10 mouse cellular contexts compared by ENCODE assay signal in the genomic region with DNA sequence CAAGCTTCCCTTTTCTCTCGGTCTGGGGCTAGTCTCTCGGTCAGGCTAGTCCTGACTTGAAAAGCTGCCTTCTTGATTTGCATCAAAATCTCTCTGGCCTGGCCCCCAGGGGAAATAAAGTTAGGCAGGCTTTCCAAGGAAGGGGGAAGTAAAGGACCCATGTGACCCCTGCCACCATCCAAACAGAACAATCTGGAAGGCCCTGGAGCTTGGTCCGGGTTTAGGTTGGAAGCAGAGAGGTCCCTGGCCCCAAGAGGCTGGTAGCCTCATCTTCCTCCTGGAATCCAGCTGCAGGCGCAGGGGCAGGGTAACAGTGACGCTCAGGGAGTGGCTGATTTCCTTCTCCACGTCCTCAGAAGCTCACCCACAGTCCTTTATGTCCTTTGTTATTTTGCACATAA. TPM values are rescaled to one million over a fixed set of nuclear protein-coding genes. Genes with fewer than 3 reads are reported as not detected.
A peak's percentile ranks its signal among the peaks of the same experiment; 100 is the strongest.
DNase-seq lines count a peak whose midpoint lies in the region; ATAC-seq and TF ChIP-seq lines count a peak whose summit lies in the region.
"Had no signal": no experiment of that assay in that cellular context is flagged by ENCODE, and none has a peak within 500 bp of the region (broad histone marks: within the 10 kb centered on the region; RNA-seq: fewer than 3 reads in every experiment).

No protein-coding gene starts in this region.

- H3K4me1 ChIP-seq in forebrain, embryonic 15.5 days: peaks cover 32% of the 10 kb centered on the region
- peaks cover 15% of the 10 kb centered on the region; the same call in 1 of the 2 replicates for H3K4me1 ChIP-seq in forebrain, embryonic 11.5 days (replicated peaks; ENCODE audit: control insufficient read depth, insufficient read depth, low read length)
- peaks cover 2% of the 10 kb centered on the region for H3K4me1 ChIP-seq in embryonic fibroblast, embryonic 13.5 days (ENCODE audit: control insufficient read depth, insufficient read depth, low read length)
- peaks cover 9% of the 10 kb centered on the region for H3K4me1 ChIP-seq in limb, embryonic 14.5 days (ENCODE audit: control insufficient read depth, insufficient read depth, low read length)

- H3K36me3 ChIP-seq in forebrain, embryonic 15.5 days: no peaks in the 10 kb centered on the region
- H3K36me3 ChIP-seq in forebrain, embryonic 11.5 days (ENCODE audit: control insufficient read depth, insufficient read depth, low read length): no peaks in the 10 kb centered on the region
- no peaks in the 10 kb centered on the region for H3K36me3 ChIP-seq in limb, embryonic 14.5 days (ENCODE audit: control insufficient read depth, insufficient read depth, low read length)

- no peak overlapping the region for H3K27ac ChIP-seq in forebrain, embryonic 15.5 days (replicated peaks)
- no peak overlapping the region for H3K27ac ChIP-seq in forebrain, embryonic 11.5 days (ENCODE audit: low read depth, low read length)
- peak overlapping the region; percentile 31; the same call in 1 of the 2 replicates for H3K27ac ChIP-seq in embryonic fibroblast, embryonic 13.5 days (ENCODE audit: insufficient read depth, low read length)
- H3K27ac ChIP-seq in limb, embryonic 14.5 days (replicated peaks; ENCODE audit: low read depth, low read length): no peak overlapping the region

- H3K9ac ChIP-seq in forebrain, embryonic 15.5 days (replicated peaks): 0 out of 2 replicates have a peak overlapping the region, but pooled peaks have one; percentile 22
- no peak overlapping the region for H3K9ac ChIP-seq in forebrain, embryonic 11.5 days (ENCODE audit: low read length)
- H3K9ac ChIP-seq in limb, embryonic 14.5 days (ENCODE audit: low read depth, low read length, severe bottlenecking): no peak overlapping the region

- TF ChIP-seq POLR2A in embryonic fibroblast, embryonic 13.5 days (IDR thresholded peaks at IDR 0.05; ENCODE audit: low read depth, low read length): no peak
- no peak for TF ChIP-seq POLR2A in limb, embryonic 14.5 days (IDR thresholded peaks at IDR 0.05; ENCODE audit: borderline replicate concordance, extremely low read depth, insufficient read depth, insufficient read length)

- H3K9me3 ChIP-seq in forebrain, embryonic 15.5 days: no peaks in the 10 kb centered on the region
- H3K9me3 ChIP-seq in forebrain, embryonic 11.5 days (ENCODE audit: control insufficient read depth, low read length): no peaks in the 10 kb centered on the region
- H3K9me3 ChIP-seq in limb, embryonic 14.5 days (ENCODE audit: control insufficient read depth, low read length): no peaks in the 10 kb centered on the region

- no peak for DNase-seq in forebrain, embryonic 11.5 days (ENCODE audit: low spot score)
- peak; percentile 5 for DNase-seq in lung, postnatal 10 days
- no peak for DNase-seq in lung, postnatal 25 days (ENCODE audit: low spot score)
- no peak for DNase-seq in limb, embryonic 14.5 days (ENCODE audit: low spot score)
- no peak for DNase-seq in left cerebral cortex, adult 8-10 months (ENCODE audit: low spot score in 2 of 2)
- DNase-seq in ovary, postnatal 36 days (ENCODE audit: low spot score): no peak
- DNase-seq: cerebellum, adult 18-20 months had no signal

- H3K4me3 ChIP-seq in forebrain, embryonic 15.5 days: no peak overlapping the region
- H3K4me3 ChIP-seq in forebrain, embryonic 11.5 days (ENCODE audit: low read depth, low read length): no peak overlapping the region
- H3K4me3 ChIP-seq in embryonic fibroblast, embryonic 13.5 days (ENCODE audit: insufficient read depth, low read length): no peak overlapping the region
- H3K4me3 ChIP-seq in limb, embryonic 14.5 days (replicated peaks; ENCODE audit: low read length): no peak overlapping the region

- 20% methylated on average over 6 of the region's 6 CpGs for WGBS in forebrain, embryonic 15.5 days
- WGBS in forebrain, embryonic 11.5 days: 6% methylated on average over 6 of the region's 6 CpGs
- 9% methylated on average over 5 of the region's 6 CpGs for WGBS in limb, embryonic 14.5 days

- ATAC-seq in forebrain, embryonic 15.5 days (replicated peaks): no peak
- ATAC-seq in forebrain, embryonic 11.5 days (replicated peaks; ENCODE audit: low FRiP score): no peak
- no peak for ATAC-seq in limb, embryonic 14.5 days (ENCODE audit: low FRiP score, low read depth)
- ATAC-seq: CD4-positive, CD25-positive, alpha-beta regulatory T cell, adult 4 months had no signal

- peaks cover 10% of the 10 kb centered on the region; the same call in 1 of the 2 replicates for H3K27me3 ChIP-seq in forebrain, embryonic 15.5 days
- peaks cover 25% of the 10 kb centered on the region for H3K27me3 ChIP-seq in forebrain, embryonic 11.5 days (ENCODE audit: control insufficient read depth, insufficient read depth, low read length)
- peaks cover 15% of the 10 kb centered on the region; the same call in 1 of the 2 replicates for H3K27me3 ChIP-seq in limb, embryonic 14.5 days (ENCODE audit: control insufficient read depth, insufficient read depth, low read length)

- H3K4me2 ChIP-seq in forebrain, embryonic 15.5 days (replicated peaks): no peak overlapping the region
- no peak overlapping the region for H3K4me2 ChIP-seq in forebrain, embryonic 11.5 days (ENCODE audit: low read depth, low read length, severe bottlenecking)
- 0 out of 2 replicates have a peak overlapping the region, but pooled peaks have one; percentile 8 for H3K4me2 ChIP-seq in limb, embryonic 14.5 days (replicated peaks; ENCODE audit: low read depth, low read length, severe bottlenecking)

- no peak for TF ChIP-seq CTCF in embryonic fibroblast, embryonic 13.5 days (IDR thresholded peaks at IDR 0.05; ENCODE audit: borderline replicate concordance, insufficient read depth, low read length)

RNA-seq across cellular contexts. Expression of a gene that starts 36.5 kb away (rescaled TPM):
- polyA plus RNA-seq in forebrain, embryonic 15.5 days (2015; fragmentation: Nextera tagmentation; extraction: Ambion mirVana): 18.6 and 18.8 TPM in 2 replicates
- 23.5 and 26.3 TPM in 2 replicates for polyA plus RNA-seq in forebrain, embryonic 11.5 days (2014; fragmentation: Nextera tagmentation; extraction: Ambion mirVana)
- 20.8 and 21.9 TPM in 2 replicates for polyA plus RNA-seq in embryonic fibroblast, embryonic 13.5 days (2011; ENCODE audit: insufficient read length, low read depth, missing spikeins)
- polyA plus RNA-seq in limb, embryonic 14.5 days (2012; rRNA removed): 20.0 and 22.5 TPM in 2 replicates
- polyA plus RNA-seq in limb, embryonic 14.5 days (2014; fragmentation: Nextera tagmentation; extraction: Ambion mirVana): 17.0 and 18.1 TPM in 2 replicates
- total RNA-seq in left cerebral cortex, adult 8-10 months (2022): 10 to 100 TPM; 27.1 to 32.2 (median 27.4) TPM
